Mouse (Mus musculus) liver, embryonic 16.5 days (tissue): Measurements from ENCODE around the gene Haus3. TPM values are rescaled to one million over a fixed set of nuclear protein-coding genes. Genes with fewer than 3 reads are reported as not detected.

Experiments
- ATAC-seq: fragments of 200-750 bp; cut with Nextera tagmentation; 2 replicates; pipeline ENCODE4 v1.8.0; 2017; ENCODE audit warnings: low read depth, mild to moderate bottlenecking, moderate number of reproducible peaks, moderate library complexity
- H3K27ac ChIP-seq: fragments of 300-500 bp; sonication (generic); 2 replicates; pipeline ENCODE4 v1.5.1; 2014; ENCODE audit warnings: mild to moderate bottlenecking, low read length
- H3K27me3 ChIP-seq: fragments of 300-500 bp; sonication (generic); 2 replicates; pipeline ENCODE4 v1.6.1; 2014; ENCODE audit warnings: low read depth, low read length, mixed read lengths; ENCODE audit not compliant: control insufficient read depth, insufficient read depth
- H3K36me3 ChIP-seq: fragments of 300-500 bp; sonication (generic); 2 replicates; pipeline ENCODE4 v1.6.1; 2014; ENCODE audit warnings: mild to moderate bottlenecking; ENCODE audit not compliant: control insufficient read depth, insufficient read depth
- H3K4me1 ChIP-seq: fragments of 300-500 bp; sonication (generic); 2 replicates; pipeline ENCODE4 v1.6.1; 2014; ENCODE audit warnings: low read depth, low read length, mixed read lengths; ENCODE audit not compliant: control insufficient read depth
- H3K4me2 ChIP-seq: fragments of 300-500 bp; sonication (generic); 2 replicates; pipeline ENCODE4 v1.6.1; 2014; ENCODE audit warnings: low read depth, low read length, mixed read lengths
- H3K4me3 ChIP-seq: fragments of 300-500 bp; sonication (generic); 2 replicates; pipeline ENCODE4 v1.5.1; 2014; ENCODE audit warnings: low read depth, mild to moderate bottlenecking, low read length
- H3K9ac ChIP-seq: fragments of 300-500 bp; sonication (generic); 2 replicates; pipeline ENCODE4 v1.6.1; 2014; ENCODE audit warnings: low read depth, low read length
- H3K9me3 ChIP-seq: fragments of 300-500 bp; sonication (generic); replicated peaks from 2 replicates; pipeline ENCODE4 v1.6.1; 2016; ENCODE audit warnings: low read length; ENCODE audit not compliant: control insufficient read depth
- WGBS: fragments of 180-500 bp; shearing (Covaris S2); extraction: QIAGEN DNeasy Blood & Tissue Kit; methylation state at CpG from one replicate; pipeline ENCODE4 v1.1.7; 2014; ENCODE audit not compliant: insufficient replicate concordance; 5-methylcytosine and 5-hydroxymethylcytosine counted together
- polyA plus RNA-seq: library from polyadenylated mRNA; unstranded; fragments of >200 nt; fragmentation: Nextera tagmentation; extraction: Ambion mirVana; gene quantifications from 2 replicates; pipeline ENCODE4 v1.2.1, GENCODE M21; 2015

Gene Haus3
- polyA plus RNA-seq, 1 experiment from 2014 or later: 19.8 TPM

GRCm38 (mm10) chr5:34169954-34170353, 627 bp upstream of the Haus3 start:
- Histone ChIP-seq H3K36me3 (no peaks in the 10 kb centered on the region; the same call in 1 of the 2 replicates), H3K4me1 (peaks cover 12% of the 10 kb centered on the region), H3K4me3 (peak overlapping the region; percentile 94), H3K27ac (peak overlapping the region; percentile 64), H3K9ac (peak overlapping the region; percentile 52), H3K4me2 (peak overlapping the region; percentile 72), H3K9me3 (no peaks in the 10 kb centered on the region), H3K27me3 (no peaks in the 10 kb centered on the region)
- WGBS: 42% methylated on average over 3 of the region's 3 CpGs
- no peak for ATAC-seq

GRCm38 (mm10) chr5:34167857-34168256, 1.5 kb downstream of the Haus3 start:
- H3K4me1 ChIP-seq: peaks cover 12% of the 10 kb centered on the region
- H3K27ac ChIP-seq: no peak overlapping the region
- H3K36me3 ChIP-seq: peaks cover 4% of the 10 kb centered on the region
- no peak overlapping the region for H3K9ac ChIP-seq
- H3K27me3 ChIP-seq: no peaks in the 10 kb centered on the region
- WGBS: 69% methylated on average over 4 of the region's 4 CpGs
- no peak for ATAC-seq
- no peaks in the 10 kb centered on the region for H3K9me3 ChIP-seq
- peak overlapping the region; percentile 40 for H3K4me3 ChIP-seq
- peak overlapping the region; percentile 64 for H3K4me2 ChIP-seq

GRCm38 (mm10) chr5:34165793-34166192, 3.5 kb downstream of the Haus3 start:
- ATAC-seq: no peak
- Histone ChIP-seq H3K27ac (no peak overlapping the region), H3K4me2 (peak overlapping the region; percentile 60), H3K36me3 (peaks cover 4% of the 10 kb centered on the region), H3K4me1 (peaks cover 12% of the 10 kb centered on the region), H3K9ac (peak overlapping the region; percentile 28; the same call in 1 of the 2 replicates), H3K4me3 (peak overlapping the region; percentile 44), H3K27me3 (no peaks in the 10 kb centered on the region), H3K9me3 (no peaks in the 10 kb centered on the region)
- WGBS: 17% methylated on average over 4 of the region's 4 CpGs

GRCm38 (mm10) chr5:34148476-34148875, 20.9 kb downstream of the Haus3 start:
- no peak overlapping the region for H3K4me2 ChIP-seq
- no peaks in the 10 kb centered on the region for H3K27me3 ChIP-seq
- peaks cover under 1% of the 10 kb centered on the region; the same call in 1 of the 2 replicates for H3K36me3 ChIP-seq
- ATAC-seq: no peak
- H3K4me3 ChIP-seq: no peak overlapping the region
- no peaks in the 10 kb centered on the region for H3K9me3 ChIP-seq
- no peak overlapping the region for H3K9ac ChIP-seq
- no peaks in the 10 kb centered on the region for H3K4me1 ChIP-seq
- no peak overlapping the region for H3K27ac ChIP-seq

GRCm38 (mm10) chr5:34147554-34147953, 21.8 kb downstream of the Haus3 start:
- Histone ChIP-seq H3K4me1 (no peaks in the 10 kb centered on the region), H3K9ac (no peak overlapping the region), H3K9me3 (no peaks in the 10 kb centered on the region), H3K27me3 (no peaks in the 10 kb centered on the region), H3K4me3 (no peak overlapping the region), H3K27ac (no peak overlapping the region), H3K36me3 (no peaks in the 10 kb centered on the region), H3K4me2 (no peak overlapping the region)
- 75% methylated on average over 3 of the region's 3 CpGs for WGBS
- no peak for ATAC-seq

- no peak overlapping the region for H3K9ac ChIP-seq
- H3K27me3 ChIP-seq: no peaks in the 10 kb centered on the region
- no peaks in the 10 kb centered on the region for H3K36me3 ChIP-seq
- no peak overlapping the region for H3K4me3 ChIP-seq
- no peaks in the 10 kb centered on the region for H3K9me3 ChIP-seq
- H3K27ac ChIP-seq: no peak overlapping the region
- no peak overlapping the region for H3K4me2 ChIP-seq
- H3K4me1 ChIP-seq: no peaks in the 10 kb centered on the region
- no peak for ATAC-seq
- whole genome bisulfite sequencing: 0% methylated on average over 1 of the region's 1 CpGs
Observed at GRCm38 (mm10) chr5:34139751-34140150, 29.6 kb downstream of the Haus3 start.

- no peak for ATAC-seq
- no peaks in the 10 kb centered on the region for H3K4me1 ChIP-seq
- WGBS: 52% methylated on average over 2 of the region's 2 CpGs
- H3K9me3 ChIP-seq: no peaks in the 10 kb centered on the region
- H3K9ac ChIP-seq: no peak overlapping the region
- H3K27me3 ChIP-seq: no peaks in the 10 kb centered on the region
- H3K4me3 ChIP-seq: no peak overlapping the region
- no peak overlapping the region for H3K27ac ChIP-seq
- H3K4me2 ChIP-seq: no peak overlapping the region
- H3K36me3 ChIP-seq: no peaks in the 10 kb centered on the region
Observed at GRCm38 (mm10) chr5:34132731-34133130, 36.6 kb downstream of the Haus3 start.

GRCm38 (mm10) chr5:34124131-34124530, 45.2 kb downstream of the Haus3 start:
- Histone ChIP-seq H3K4me1 (no peaks in the 10 kb centered on the region), H3K9me3 (no peaks in the 10 kb centered on the region), H3K9ac (no peak overlapping the region), H3K4me2 (no peak overlapping the region), H3K36me3 (no peaks in the 10 kb centered on the region), H3K27me3 (no peaks in the 10 kb centered on the region), H3K27ac (no peak overlapping the region), H3K4me3 (no peak overlapping the region)
- WGBS: 28% methylated on average over 1 of the region's 1 CpGs
- no peak for ATAC-seq

- Histone ChIP-seq H3K36me3 (no peaks in the 10 kb centered on the region), H3K27ac (no peak overlapping the region), H3K9ac (no peak overlapping the region), H3K4me1 (no peaks in the 10 kb centered on the region), H3K9me3 (no peaks in the 10 kb centered on the region), H3K4me2 (no peak overlapping the region), H3K4me3 (no peak overlapping the region), H3K27me3 (no peaks in the 10 kb centered on the region)
- WGBS: 55% methylated on average over 3 of the region's 3 CpGs
- ATAC-seq: no peak
Observed at GRCm38 (mm10) chr5:34119121-34119856, 50.0 kb downstream of the Haus3 start.
